Mouse (Mus musculus) hematopoietic stem cell, adult 5-6 weeks (primary cell): ENCODE measurements around the gene Xkr7. TPM values are rescaled to one million over a fixed set of nuclear protein-coding genes. Genes with fewer than 3 reads are reported as not detected.

Experiments used
- ATAC-seq, 2 experiments: fragments of 125-278 bp in 1 of 2; replicated peaks in 1 of 2; 2 replicates each; pipeline ENCODE4 v1.8.0; 2016 to 2017; ENCODE audit warnings: inconsistent platforms in 2 of 2, mild to moderate bottlenecking in 2 of 2, moderate number of reproducible peaks in 2 of 2, low read depth in 1 of 2, moderate TSS enrichment in 1 of 2; ENCODE audit not compliant: low FRiP score in 2 of 2, poor library complexity in 2 of 2, severe bottlenecking in 2 of 2, insufficient read depth in 1 of 2, low TSS enrichment in 1 of 2
- total RNA-seq: library from RNA; stranded (forward); fragments of 172-1452, 232-1000 nt; gene quantifications from 2 replicates; pipeline ENCODE4 v1.2.3, GENCODE M21; 2017

Xkr7 gene
- total RNA-seq, 1 experiment from 2014 or later, result not detected

GRCm38 (mm10) chr2:153086166-153086565 is 54.5 kb downstream of the Xkr7 start:
- ATAC-seq, result no peak

- ATAC-seq, result no peak
These were observed 55.4 kb downstream of the Xkr7 start for GRCm38 (mm10) chr2:153087091-153087490.

GRCm38 (mm10) chr2:153089316-153089715 is 57.7 kb downstream of the Xkr7 start:
- no peak for ATAC-seq

- peak; percentile 90 to 92 for ATAC-seq
These were observed 59.0 kb downstream of the Xkr7 start for GRCm38 (mm10) chr2:153090551-153091165.

Other genes starting within 250 kb of the Xkr7 start
- 11.2 and 11.6 TPM in 2 replicates for gene Bcl2l1, start 200.1 kb upstream of the Xkr7 start, total RNA-seq
- gene Tpx2, start 183.9 kb upstream of the Xkr7 start, total RNA-seq, result 68.1 and 113 TPM in 2 replicates
- gene Mylk2, start 120.5 kb upstream of the Xkr7 start, total RNA-seq, result not detected in 2 replicates
- gene Foxs1, start 98.6 kb upstream of the Xkr7 start, total RNA-seq, result not detected in 2 replicates
- gene Dusp15, start 80.2 kb upstream of the Xkr7 start, total RNA-seq, result not detected in 2 replicates
- not detected in 2 replicates for gene Ttll9, start 69.4 kb upstream of the Xkr7 start, total RNA-seq
- gene Pdrg1, start 16.4 kb upstream of the Xkr7 start, total RNA-seq, result 115 and 527 TPM in 2 replicates
- gene Ccm2l, start 34.1 kb downstream of the Xkr7 start, total RNA-seq, result 5.4 and 11.4 TPM in 2 replicates
- gene Hck, start 76.6 kb downstream of the Xkr7 start, total RNA-seq, result 9.0 and 26.3 TPM in 2 replicates
- 62.0 and 83.4 TPM in 2 replicates for gene Tm9sf4, start 129.5 kb downstream of the Xkr7 start, total RNA-seq
- 18.2 and 19.4 TPM in 2 replicates for gene Tspyl3, start 193.6 kb downstream of the Xkr7 start, total RNA-seq
- gene Plagl2, start 209.6 kb downstream of the Xkr7 start, total RNA-seq, result 7.3 and 7.8 TPM in 2 replicates
- 23.0 and 29.1 TPM in 2 replicates for gene Pofut1, start 209.7 kb downstream of the Xkr7 start, total RNA-seq